Mouse (Mus musculus): ENCODE measurements around the gene Socs7.

Gene Socs7

GRCm38 (mm10) chr11:97442891-97443675 lies 80.7 kb downstream of the Socs7 start:
- no peak for DNase-seq (ENCODE audit: low spot score in 2 of 2)

GRCm38 (mm10) chr11:97445596-97445995 lies 83.2 kb downstream of the Socs7 start:
- DNase-seq (ENCODE audit: low spot score in 2 of 2), result no peak

DNA sequence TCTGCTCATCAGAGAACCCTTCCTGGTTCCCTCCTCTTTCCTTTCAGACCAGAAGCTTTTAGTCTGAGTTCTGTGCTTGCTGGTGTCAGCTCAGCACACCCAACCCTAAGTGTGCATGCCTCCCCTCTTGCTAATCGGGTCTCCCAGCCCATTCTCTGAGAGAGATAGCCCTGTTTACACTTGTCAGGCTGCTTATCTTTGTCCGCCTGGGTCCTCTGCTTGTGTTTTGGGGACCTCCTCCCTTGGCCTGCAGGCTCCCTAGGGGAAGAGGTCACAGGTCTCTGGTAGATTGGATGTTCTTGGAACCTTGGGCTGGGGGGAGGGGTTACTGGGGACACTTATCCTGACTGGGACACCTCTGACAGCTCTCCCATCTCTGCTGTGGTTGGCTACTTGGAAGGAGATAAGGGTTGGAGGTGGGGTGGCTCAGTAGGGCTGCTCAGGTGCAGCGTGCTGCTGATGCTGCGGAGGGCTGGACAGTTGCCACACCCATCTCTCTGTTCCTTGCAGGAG lies 83.7 kb downstream of the Socs7 start:
- no peak for DNase-seq (ENCODE audit: low spot score in 2 of 2)

GRCm38 (mm10) chr11:97447979-97448378 lies 85.6 kb downstream of the Socs7 start:
- DNase-seq (ENCODE audit: low spot score in 2 of 2), result no peak
